Mouse (Mus musculus): Measurements from ENCODE around the gene Slc9a9. TPM values are rescaled to one million over a fixed set of nuclear protein-coding genes. Genes with fewer than 3 reads are reported as not detected.
A peak's percentile ranks its signal among the peaks of the same experiment; 100 is the strongest.
"Not testable (repeated sequence)": the region's sequence is repeated elsewhere in the genome, so short reads cannot be mapped to it uniquely, and the experiment has no call there.

Slc9a9 gene
- polyA plus RNA-seq (2012; rRNA removed), result 3.0 and 4.0 TPM in 2 replicates

DNA sequence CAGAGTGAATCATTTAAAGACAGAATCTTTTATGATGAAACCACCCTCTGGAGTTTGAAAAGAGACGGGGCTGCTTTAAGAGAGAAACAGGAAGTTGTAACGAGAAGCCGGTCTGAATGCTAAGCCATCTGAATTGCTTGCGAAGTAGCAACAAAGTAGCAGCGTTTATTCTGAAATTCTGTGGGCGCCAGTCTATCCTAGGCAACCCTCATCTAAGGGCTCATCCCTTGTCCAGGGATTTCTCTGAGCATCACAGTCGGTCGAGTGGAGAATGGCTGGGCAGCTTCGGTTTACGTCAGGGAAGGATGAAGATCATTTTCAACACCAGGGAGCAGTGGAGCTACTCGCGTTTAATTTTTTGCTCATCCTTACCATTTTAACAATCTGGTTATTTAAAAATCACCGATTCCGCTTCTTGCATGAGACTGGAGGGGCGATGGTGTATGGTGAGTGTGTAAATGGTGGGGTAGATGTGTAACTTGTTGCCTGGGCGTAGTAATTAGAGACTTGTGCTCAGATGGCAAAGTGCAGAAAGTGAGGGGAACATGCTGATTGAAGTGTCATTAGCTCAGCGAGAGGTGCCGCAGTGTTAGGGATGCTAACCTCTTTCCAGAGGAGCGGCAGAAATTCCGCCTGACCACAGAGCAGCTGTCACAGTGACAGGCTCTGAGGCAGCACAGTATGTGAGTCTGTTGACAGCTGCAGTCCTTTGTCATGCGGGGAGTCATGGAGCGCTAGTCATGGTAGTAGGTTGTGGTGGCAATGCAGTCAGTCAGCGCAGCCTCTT is at the start of gene Slc9a9:
Slc9a9 (plus strand) TSS at position 119 of the 787 bp plus-strand sequence.
- under 1% methylated on average over 23 of the region's 23 CpGs for WGBS
- H3K4me1 ChIP-seq (ENCODE audit: control insufficient read depth, insufficient read depth, low read length), result peaks cover 2% of the 10 kb centered on the region; the same call in 1 of the 2 replicates
- no peak for TF ChIP-seq CTCF (IDR thresholded peaks at IDR 0.05; ENCODE audit: insufficient read depth, low read length)
- TF ChIP-seq POLR2A (IDR thresholded peaks at IDR 0.05; ENCODE audit: borderline replicate concordance, extremely low read depth, low read depth, low read length), result no peak
- peak within 1 kb of the TSS; percentile 76 for H3K4me3 ChIP-seq (replicated peaks; ENCODE audit: extremely low read depth, low read depth, low read length)
- peak; percentile 30 for DNase-seq

- 79% methylated on average over 6 of the region's 6 CpGs for WGBS
Measured at GRCm38 (mm10) chr9:94620342-94620741, 49.4 kb upstream of the Slc9a9 start.

GRCm38 (mm10) chr9:94620846-94621245 is 48.9 kb upstream of the Slc9a9 start:
- no peak overlapping the region for H3K4me3 ChIP-seq (replicated peaks; ENCODE audit: extremely low read depth, low read depth, low read length)
- H3K4me1 ChIP-seq (ENCODE audit: control insufficient read depth, insufficient read depth, low read length), result no peaks in the 10 kb centered on the region
- TF ChIP-seq CTCF (IDR thresholded peaks at IDR 0.05; ENCODE audit: insufficient read depth, low read length) (no peak), POLR2A (IDR thresholded peaks at IDR 0.05; ENCODE audit: borderline replicate concordance, extremely low read depth, low read depth, low read length) (no peak)
- 86% methylated on average over 10 of the region's 10 CpGs for WGBS
- no peak for DNase-seq

More at GRCm38 (mm10) chr9:94620342-94620741, 49.4 kb upstream of the Slc9a9 start:
- DNase-seq, result no peak
- H3K4me3 ChIP-seq (replicated peaks; ENCODE audit: extremely low read depth, low read depth, low read length), result no peak overlapping the region
- no peak for TF ChIP-seq CTCF (IDR thresholded peaks at IDR 0.05; ENCODE audit: insufficient read depth, low read length)
- TF ChIP-seq POLR2A (IDR thresholded peaks at IDR 0.05; ENCODE audit: borderline replicate concordance, extremely low read depth, low read depth, low read length), result no peak
- no peaks in the 10 kb centered on the region for H3K4me1 ChIP-seq (ENCODE audit: control insufficient read depth, insufficient read depth, low read length)

- WGBS, result 53% methylated on average over 2 of the region's 2 CpGs
- DNase-seq, result no peak
- TF ChIP-seq CTCF (IDR thresholded peaks at IDR 0.05; ENCODE audit: insufficient read depth, low read length) (no peak), POLR2A (IDR thresholded peaks at IDR 0.05; ENCODE audit: borderline replicate concordance, extremely low read depth, low read depth, low read length) (no peak)
- H3K4me3 ChIP-seq (replicated peaks; ENCODE audit: extremely low read depth, low read depth, low read length), result no peak overlapping the region
- no peaks in the 10 kb centered on the region for H3K4me1 ChIP-seq (ENCODE audit: control insufficient read depth, insufficient read depth, low read length)
Measured at GRCm38 (mm10) chr9:94621902-94622301, 47.8 kb upstream of the Slc9a9 start.

DNA sequence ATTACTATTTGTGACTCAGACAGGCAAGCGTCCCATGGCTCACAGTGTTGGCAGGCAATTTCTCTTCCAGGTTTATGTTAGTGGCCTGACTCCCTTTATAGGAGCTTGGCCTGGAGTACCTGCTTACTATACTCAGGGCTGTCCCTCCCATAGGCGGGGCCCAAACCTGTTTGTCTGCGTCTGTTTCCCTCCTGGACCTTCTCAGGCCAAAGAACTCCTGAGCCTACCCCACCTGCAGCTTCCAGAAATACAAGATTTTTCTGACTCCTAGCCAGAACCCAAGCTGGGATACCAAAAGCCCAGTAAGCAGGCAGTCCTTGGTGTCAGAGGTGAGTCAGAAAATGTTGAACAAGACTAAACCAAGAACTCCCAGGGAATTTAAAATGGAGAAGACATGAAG is 43.0 kb upstream of the Slc9a9 start:
- Histone ChIP-seq H3K4me1 (ENCODE audit: control insufficient read depth, insufficient read depth, low read length) (no peaks in the 10 kb centered on the region), H3K4me3 (replicated peaks; ENCODE audit: extremely low read depth, low read depth, low read length) (no peak overlapping the region)
- no peak for DNase-seq
- 81% methylated on average over 3 of the region's 3 CpGs for WGBS
- TF ChIP-seq POLR2A (IDR thresholded peaks at IDR 0.05; ENCODE audit: borderline replicate concordance, extremely low read depth, low read depth, low read length) (no peak), CTCF (IDR thresholded peaks at IDR 0.05; ENCODE audit: insufficient read depth, low read length) (no peak)

- 68% methylated on average over 3 of the region's 3 CpGs for WGBS
- no peaks in the 10 kb centered on the region for H3K4me1 ChIP-seq (ENCODE audit: control insufficient read depth, insufficient read depth, low read length)
- H3K4me3 ChIP-seq (replicated peaks; ENCODE audit: extremely low read depth, low read depth, low read length), result no peak overlapping the region
- TF ChIP-seq CTCF (IDR thresholded peaks at IDR 0.05; ENCODE audit: insufficient read depth, low read length) (no peak), POLR2A (IDR thresholded peaks at IDR 0.05; ENCODE audit: borderline replicate concordance, extremely low read depth, low read depth, low read length) (no peak)
- DNase-seq, result no peak
Measured at GRCm38 (mm10) chr9:94628948-94629347, 40.8 kb upstream of the Slc9a9 start.

- H3K4me1 ChIP-seq (ENCODE audit: control insufficient read depth, insufficient read depth, low read length); DNase-seq; H3K4me3 ChIP-seq (replicated peaks; ENCODE audit: extremely low read depth, low read depth, low read length): not testable (repeated sequence)
- WGBS, result 96% methylated on average over 4 of the region's 4 CpGs
Measured at GRCm38 (mm10) chr9:94634275-94634674, 35.4 kb upstream of the Slc9a9 start.

- H3K4me1 ChIP-seq (ENCODE audit: control insufficient read depth, insufficient read depth, low read length), result no peaks in the 10 kb centered on the region
- TF ChIP-seq CTCF (IDR thresholded peaks at IDR 0.05; ENCODE audit: insufficient read depth, low read length) (no peak), POLR2A (IDR thresholded peaks at IDR 0.05; ENCODE audit: borderline replicate concordance, extremely low read depth, low read depth, low read length) (no peak)
- no peak overlapping the region for H3K4me3 ChIP-seq (replicated peaks; ENCODE audit: extremely low read depth, low read depth, low read length)
- 44% methylated on average over 6 of the region's 6 CpGs for WGBS
- no peak for DNase-seq
Measured at GRCm38 (mm10) chr9:94645631-94646030, 24.1 kb upstream of the Slc9a9 start.

GRCm38 (mm10) chr9:94647425-94647824 is 22.3 kb upstream of the Slc9a9 start:
- 63% methylated on average over 4 of the region's 4 CpGs for WGBS
- H3K4me1 ChIP-seq (ENCODE audit: control insufficient read depth, insufficient read depth, low read length), result no peaks in the 10 kb centered on the region
- DNase-seq, result no peak
- no peak overlapping the region for H3K4me3 ChIP-seq (replicated peaks; ENCODE audit: extremely low read depth, low read depth, low read length)
- no peak for TF ChIP-seq POLR2A (IDR thresholded peaks at IDR 0.05; ENCODE audit: borderline replicate concordance, extremely low read depth, low read depth, low read length)
- no peak for TF ChIP-seq CTCF (IDR thresholded peaks at IDR 0.05; ENCODE audit: insufficient read depth, low read length)

GRCm38 (mm10) chr9:94649991-94650390 is 19.7 kb upstream of the Slc9a9 start:
- no peak for DNase-seq
- H3K4me3 ChIP-seq (replicated peaks; ENCODE audit: extremely low read depth, low read depth, low read length), result no peak overlapping the region
- WGBS, result 88% methylated on average over 1 of the region's 1 CpGs
- no peak for TF ChIP-seq CTCF (IDR thresholded peaks at IDR 0.05; ENCODE audit: insufficient read depth, low read length)
- TF ChIP-seq POLR2A (IDR thresholded peaks at IDR 0.05; ENCODE audit: borderline replicate concordance, extremely low read depth, low read depth, low read length), result no peak
- H3K4me1 ChIP-seq (ENCODE audit: control insufficient read depth, insufficient read depth, low read length), result no peaks in the 10 kb centered on the region
